Mouse (Mus musculus) forebrain, embryonic 13.5 days (tissue): ENCODE data around the gene Bpifa5. TPM values are rescaled to one million over a fixed set of nuclear protein-coding genes. Genes with fewer than 3 reads are reported as not detected.

Experiments
- ATAC-seq: fragments of 200-750 bp; cut with Nextera tagmentation; 2 replicates; pipeline ENCODE4 v1.8.0; 2017
- H3K27ac ChIP-seq: fragments of 300-500 bp; sonication (generic); 2 replicates; pipeline ENCODE4 v1.5.1; 2015; ENCODE audit warnings: inconsistent platforms, mild to moderate bottlenecking, moderate library complexity
- H3K27me3 ChIP-seq: fragments of 300-500 bp; sonication (generic); 2 replicates; pipeline ENCODE4 v1.6.1; 2015; ENCODE audit warnings: mild to moderate bottlenecking, inconsistent platforms
- H3K36me3 ChIP-seq: fragments of 300-500 bp; sonication (generic); 2 replicates; pipeline ENCODE4 v1.6.1; 2015; ENCODE audit warnings: mild to moderate bottlenecking, inconsistent platforms; ENCODE audit not compliant: poor library complexity, severe bottlenecking
- H3K4me1 ChIP-seq: fragments of 300-500 bp; sonication (generic); 2 replicates; pipeline ENCODE4 v1.6.1; 2015; ENCODE audit warnings: inconsistent platforms
- H3K4me2 ChIP-seq: fragments of 300-500 bp; sonication (generic); 2 replicates; pipeline ENCODE4 v1.6.1; 2015; ENCODE audit warnings: inconsistent platforms, mild to moderate bottlenecking, moderate library complexity
- H3K4me3 ChIP-seq: fragments of 300-500 bp; sonication (generic); 2 replicates; pipeline ENCODE4 v1.5.1; 2015; ENCODE audit warnings: mild to moderate bottlenecking, inconsistent platforms
- H3K9ac ChIP-seq: fragments of 300-500 bp; sonication (generic); 2 replicates; pipeline ENCODE4 v1.6.1; 2015; ENCODE audit warnings: mild to moderate bottlenecking, inconsistent platforms
- H3K9me3 ChIP-seq: fragments of 300-500 bp; sonication (generic); replicated peaks from 2 replicates; pipeline ENCODE4 v1.6.1; 2016; ENCODE audit warnings: inconsistent platforms
- WGBS: fragments of 180-500 bp; shearing (Covaris S2); methylation state at CpG from one replicate; pipeline ENCODE4 v1.1.7; 2015; 5-methylcytosine and 5-hydroxymethylcytosine counted together
- polyA plus RNA-seq: library from polyadenylated mRNA; unstranded; fragments of >200 nt; fragmentation: Nextera tagmentation; extraction: Ambion mirVana; gene quantifications from 2 replicates; pipeline ENCODE4 v1.2.1, GENCODE M21; 2015

The Bpifa5 gene
- polyA plus RNA-seq, 1 experiment from 2014 or later = not detected

GRCm38 (mm10) chr2:154185319-154185718, 22.9 kb downstream of the Bpifa5 start:
- H3K27me3 ChIP-seq = no peaks in the 10 kb centered on the region
- no peak overlapping the region for H3K27ac ChIP-seq
- 86% methylated on average over 6 of the region's 6 CpGs for WGBS
- no peak overlapping the region for H3K4me3 ChIP-seq
- no peak for ATAC-seq
- no peak overlapping the region for H3K4me2 ChIP-seq
- no peaks in the 10 kb centered on the region for H3K4me1 ChIP-seq
- no peak overlapping the region for H3K9ac ChIP-seq
- no peaks in the 10 kb centered on the region for H3K36me3 ChIP-seq
- H3K9me3 ChIP-seq = no peaks in the 10 kb centered on the region

GRCm38 (mm10) chr2:154185748-154186147, 23.3 kb downstream of the Bpifa5 start:
- ATAC-seq = no peak

GRCm38 (mm10) chr2:154187468-154187867, 25.1 kb downstream of the Bpifa5 start:
- 39% methylated on average over 5 of the region's 5 CpGs for WGBS
- no peak overlapping the region for H3K9ac ChIP-seq
- H3K4me2 ChIP-seq = no peak overlapping the region
- no peaks in the 10 kb centered on the region for H3K27me3 ChIP-seq
- no peaks in the 10 kb centered on the region for H3K4me1 ChIP-seq
- no peak for ATAC-seq
- H3K4me3 ChIP-seq = no peak overlapping the region
- no peaks in the 10 kb centered on the region for H3K9me3 ChIP-seq
- no peaks in the 10 kb centered on the region for H3K36me3 ChIP-seq
- no peak overlapping the region for H3K27ac ChIP-seq

More at GRCm38 (mm10) chr2:154185748-154186147, 23.3 kb downstream of the Bpifa5 start:
- Histone ChIP-seq H3K9me3 (no peaks in the 10 kb centered on the region), H3K27me3 (no peaks in the 10 kb centered on the region), H3K4me2 (no peak overlapping the region), H3K27ac (no peak overlapping the region), H3K9ac (no peak overlapping the region), H3K4me1 (no peaks in the 10 kb centered on the region), H3K36me3 (no peaks in the 10 kb centered on the region), H3K4me3 (no peak overlapping the region)
- WGBS = 79% methylated on average over 3 of the region's 3 CpGs

GRCm38 (mm10) chr2:154189877-154190434, 27.5 kb downstream of the Bpifa5 start:
- no peak for ATAC-seq
- H3K27me3 ChIP-seq = no peaks in the 10 kb centered on the region
- no peak overlapping the region for H3K9ac ChIP-seq
- H3K36me3 ChIP-seq = no peaks in the 10 kb centered on the region
- H3K9me3 ChIP-seq = no peaks in the 10 kb centered on the region
- H3K27ac ChIP-seq = no peak overlapping the region
- no peak overlapping the region for H3K4me2 ChIP-seq
- H3K4me1 ChIP-seq = no peaks in the 10 kb centered on the region
- H3K4me3 ChIP-seq = no peak overlapping the region
- 88% methylated on average over 7 of the region's 7 CpGs for WGBS

- Histone ChIP-seq H3K4me1 (no peaks in the 10 kb centered on the region), H3K4me3 (no peak within 1 kb of the TSS), H3K27me3 (no peaks in the 10 kb centered on the region), H3K4me2 (no peak within 1 kb of the TSS), H3K9me3 (no peaks in the 10 kb centered on the region), H3K27ac (no peak within 1 kb of the TSS), H3K36me3 (no peaks in the 10 kb centered on the region), H3K9ac (no peak within 1 kb of the TSS)
- ATAC-seq = no peak
- 86% methylated on average over 11 of the region's 11 CpGs for WGBS
Measured at GRCm38 (mm10) chr2:154190546-154191258, 28.3 kb downstream of the Bpifa5 start, which contains the start of gene Bpifb1. Gene Bpifb1 (plus strand): TSS chr2:154190818.

GRCm38 (mm10) chr2:154192141-154192540, 29.7 kb downstream of the Bpifa5 start:
- Histone ChIP-seq H3K9ac (no peak overlapping the region), H3K4me2 (no peak overlapping the region), H3K4me3 (no peak overlapping the region), H3K36me3 (no peaks in the 10 kb centered on the region), H3K4me1 (no peaks in the 10 kb centered on the region), H3K27ac (no peak overlapping the region), H3K27me3 (no peaks in the 10 kb centered on the region), H3K9me3 (no peaks in the 10 kb centered on the region)
- ATAC-seq = no peak
- WGBS = 80% methylated on average over 2 of the region's 2 CpGs

GRCm38 (mm10) chr2:154193071-154193470, 30.7 kb downstream of the Bpifa5 start:
- H3K27me3 ChIP-seq = no peaks in the 10 kb centered on the region
- 95% methylated on average over 4 of the region's 4 CpGs for WGBS
- ATAC-seq = no peak

GRCm38 (mm10) chr2:154193994-154194504, 31.6 kb downstream of the Bpifa5 start:
- 68% methylated on average over 5 of the region's 5 CpGs for WGBS
- no peak for ATAC-seq
- no peak overlapping the region for H3K4me2 ChIP-seq
- no peaks in the 10 kb centered on the region for H3K4me1 ChIP-seq
- no peaks in the 10 kb centered on the region for H3K9me3 ChIP-seq
- H3K9ac ChIP-seq = no peak overlapping the region
- H3K36me3 ChIP-seq = no peaks in the 10 kb centered on the region
- H3K4me3 ChIP-seq = no peak overlapping the region
- H3K27ac ChIP-seq = no peak overlapping the region
- H3K27me3 ChIP-seq = no peaks in the 10 kb centered on the region

More at GRCm38 (mm10) chr2:154193071-154193470, 30.7 kb downstream of the Bpifa5 start:
- Histone ChIP-seq H3K36me3 (no peaks in the 10 kb centered on the region), H3K4me2 (no peak overlapping the region), H3K4me1 (no peaks in the 10 kb centered on the region), H3K9ac (no peak overlapping the region), H3K4me3 (no peak overlapping the region), H3K27ac (no peak overlapping the region), H3K9me3 (no peaks in the 10 kb centered on the region)

GRCm38 (mm10) chr2:154197036-154197435, 34.6 kb downstream of the Bpifa5 start:
- Histone ChIP-seq H3K36me3 (no peaks in the 10 kb centered on the region), H3K4me1 (no peaks in the 10 kb centered on the region), H3K9me3 (no peaks in the 10 kb centered on the region), H3K4me3 (no peak overlapping the region), H3K27me3 (no peaks in the 10 kb centered on the region), H3K9ac (no peak overlapping the region), H3K4me2 (no peak overlapping the region), H3K27ac (no peak overlapping the region)
- no peak for ATAC-seq
- 88% methylated on average over 9 of the region's 9 CpGs for WGBS

GRCm38 (mm10) chr2:154204630-154205029, 42.2 kb downstream of the Bpifa5 start:
- H3K27me3 ChIP-seq = no peaks in the 10 kb centered on the region
- no peak overlapping the region for H3K9ac ChIP-seq
- H3K27ac ChIP-seq = no peak overlapping the region
- no peaks in the 10 kb centered on the region for H3K9me3 ChIP-seq
- no peaks in the 10 kb centered on the region for H3K36me3 ChIP-seq
- WGBS = 93% methylated on average over 4 of the region's 4 CpGs
- H3K4me2 ChIP-seq = no peak overlapping the region
- H3K4me3 ChIP-seq = no peak overlapping the region
- no peak for ATAC-seq
- H3K4me1 ChIP-seq = no peaks in the 10 kb centered on the region

GRCm38 (mm10) chr2:154206908-154207307, 44.5 kb downstream of the Bpifa5 start:
- Histone ChIP-seq H3K9me3 (no peaks in the 10 kb centered on the region), H3K4me2 (no peak overlapping the region), H3K4me3 (no peak overlapping the region), H3K27me3 (no peaks in the 10 kb centered on the region), H3K27ac (no peak overlapping the region), H3K4me1 (no peaks in the 10 kb centered on the region), H3K9ac (no peak overlapping the region), H3K36me3 (no peaks in the 10 kb centered on the region)
- no peak for ATAC-seq
- 57% methylated on average over 7 of the region's 7 CpGs for WGBS

GRCm38 (mm10) chr2:154209112-154209511, 46.7 kb downstream of the Bpifa5 start:
- H3K4me1 ChIP-seq = no peaks in the 10 kb centered on the region
- H3K4me3 ChIP-seq = no peak overlapping the region
- H3K27me3 ChIP-seq = no peaks in the 10 kb centered on the region
- no peak overlapping the region for H3K9ac ChIP-seq
- no peaks in the 10 kb centered on the region for H3K36me3 ChIP-seq
- WGBS = 17% methylated on average over 3 of the region's 3 CpGs
- no peak overlapping the region for H3K4me2 ChIP-seq
- ATAC-seq = no peak
- no peak overlapping the region for H3K27ac ChIP-seq
- H3K9me3 ChIP-seq = no peaks in the 10 kb centered on the region
